Mouse (Mus musculus): ENCODE results near the gene Erbb2. TPM values are rescaled to one million over a fixed set of nuclear protein-coding genes. Genes with fewer than 3 reads are reported as not detected.

Gene Erbb2
- polyA plus RNA-seq, 1 experiment from 2014 or later = 26.9 TPM

DNA sequence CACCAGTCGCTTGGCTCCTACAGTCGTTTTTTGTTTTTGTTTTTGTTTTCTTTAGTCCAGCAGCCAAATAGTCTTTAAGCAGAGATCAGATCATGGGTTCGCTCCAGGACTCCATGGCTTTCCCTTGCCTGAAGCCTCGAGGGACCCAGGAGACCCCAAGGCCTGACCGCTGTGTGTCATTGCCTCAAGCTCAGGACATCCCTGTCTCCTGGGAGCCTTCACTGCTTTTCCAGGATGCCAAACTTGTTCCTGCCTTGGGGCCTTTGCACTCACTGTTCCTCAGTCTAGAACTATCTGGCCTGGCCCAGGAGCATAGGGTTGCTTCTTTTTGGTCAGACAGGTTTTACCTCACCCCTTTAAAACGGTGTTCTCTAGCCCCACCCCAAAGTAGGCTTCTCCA is 5.6 kb upstream of the Erbb2 start:
- WGBS = 74% methylated on average over 6 of the region's 6 CpGs
- no peak overlapping the region for H3K27ac ChIP-seq
- no peak overlapping the region for H3K4me3 ChIP-seq
- no peaks in the 10 kb centered on the region for H3K9me3 ChIP-seq (replicated peaks)
- no peak for ATAC-seq (ENCODE audit: low FRiP score)
- peaks cover 14% of the 10 kb centered on the region for H3K4me1 ChIP-seq
- H3K36me3 ChIP-seq = no peaks in the 10 kb centered on the region
- peaks cover 31% of the 10 kb centered on the region for H3K27me3 ChIP-seq
- H3K4me2 ChIP-seq (replicated peaks) = no peak overlapping the region
- no peak overlapping the region for H3K9ac ChIP-seq

DNA sequence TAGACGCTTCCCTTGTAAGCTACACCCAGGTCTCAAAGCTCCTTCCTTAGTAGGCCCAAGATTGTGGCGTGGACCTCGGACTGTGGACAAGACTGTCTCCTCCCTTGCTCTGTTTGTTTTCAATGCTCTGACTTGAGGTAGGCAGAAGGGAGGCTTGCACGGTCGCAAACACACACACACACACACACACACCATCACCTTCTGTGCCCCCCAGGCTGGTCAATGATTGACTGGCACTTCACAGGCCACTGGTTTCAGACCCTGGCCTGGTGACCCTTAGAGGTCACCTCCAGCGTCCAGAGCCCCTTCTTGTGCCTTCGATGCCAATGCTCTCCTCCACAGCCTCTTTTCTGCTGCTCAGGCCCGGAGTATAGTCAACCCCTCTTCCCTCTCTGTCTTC is 3.4 kb upstream of the Erbb2 start:
- Histone ChIP-seq H3K27me3 (peaks cover 31% of the 10 kb centered on the region), H3K4me2 (replicated peaks) (peak overlapping the region; percentile 38), H3K4me3 (no peak overlapping the region), H3K9ac (peak overlapping the region; percentile 24), H3K4me1 (peaks cover 35% of the 10 kb centered on the region), H3K9me3 (replicated peaks) (no peaks in the 10 kb centered on the region), H3K36me3 (no peaks in the 10 kb centered on the region), H3K27ac (peak overlapping the region; percentile 32; the same call in 1 of the 2 replicates)
- WGBS = 41% methylated on average over 8 of the region's 8 CpGs
- no peak for ATAC-seq (ENCODE audit: low FRiP score)

DNA sequence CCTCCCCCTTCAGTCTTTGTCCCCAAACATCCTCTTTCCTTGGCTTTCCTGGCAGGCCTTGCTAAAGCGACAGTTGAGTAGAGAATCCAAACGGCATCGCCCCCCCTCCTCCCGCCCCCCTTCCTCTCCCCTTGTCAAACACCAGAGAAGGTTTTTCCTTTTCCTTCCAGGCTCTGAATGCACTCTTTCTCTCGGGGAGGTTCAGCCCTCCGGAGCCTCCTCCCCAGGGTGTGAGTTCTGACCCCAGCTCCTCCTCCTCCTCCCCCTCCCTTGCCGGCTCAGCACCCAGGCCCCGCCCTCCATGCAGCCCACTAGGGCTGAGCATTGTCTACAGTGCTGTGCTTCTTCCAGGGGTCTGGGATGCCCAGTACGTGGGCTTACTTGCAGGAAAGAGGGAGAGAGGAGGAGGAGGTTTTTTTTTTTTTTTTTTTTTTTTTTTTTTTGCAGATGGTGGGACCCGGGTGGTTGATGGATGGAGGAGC is 2.9 kb upstream of the Erbb2 start:
- 6% methylated on average over 9 of the region's 10 CpGs for WGBS

DNA sequence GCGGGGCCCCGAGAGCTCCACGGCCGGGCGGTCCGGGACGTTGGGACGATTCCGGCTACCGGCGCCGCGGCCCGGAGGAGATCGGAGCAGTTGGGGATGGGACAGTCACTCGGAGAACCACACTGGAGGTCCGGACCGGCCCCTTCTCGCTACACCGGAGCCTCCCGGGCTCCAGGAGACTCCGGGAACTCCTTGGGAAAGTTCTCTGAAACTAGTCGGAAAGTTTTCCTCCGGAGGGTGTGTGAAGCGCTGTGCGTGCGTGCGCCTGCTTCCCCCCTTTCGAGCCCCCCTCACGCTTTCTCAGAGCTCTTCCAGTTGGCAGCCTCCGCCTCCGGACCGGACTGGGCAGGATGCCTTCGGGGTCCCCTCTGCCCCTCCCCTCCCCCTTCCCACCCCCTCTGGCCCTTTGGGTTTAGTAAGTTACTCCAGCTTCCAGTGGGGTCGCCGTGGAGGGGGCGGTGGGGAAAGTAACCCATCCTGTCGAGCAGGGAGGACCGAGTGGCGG is 579 bp downstream of the Erbb2 start:
- Histone ChIP-seq H3K4me1 (peaks cover 40% of the 10 kb centered on the region), H3K4me3 (peak overlapping the region; percentile 77), H3K27me3 (peaks cover 33% of the 10 kb centered on the region), H3K9me3 (replicated peaks) (no peaks in the 10 kb centered on the region), H3K9ac (peak overlapping the region; percentile 87), H3K36me3 (no peaks in the 10 kb centered on the region), H3K4me2 (replicated peaks) (peak overlapping the region; percentile 97), H3K27ac (peak overlapping the region; percentile 79)
- peak; percentile 60 for ATAC-seq (ENCODE audit: low FRiP score)
- 0% methylated on average over 38 of the region's 40 CpGs for WGBS

More for the DNA sequence above, 2.9 kb upstream of the Erbb2 start:
- peaks cover 30% of the 10 kb centered on the region for H3K27me3 ChIP-seq
- peaks cover 40% of the 10 kb centered on the region for H3K4me1 ChIP-seq
- no peaks in the 10 kb centered on the region for H3K9me3 ChIP-seq (replicated peaks)
- 0 out of 2 replicates have a peak overlapping the region, but pooled peaks have one; percentile 32 for H3K27ac ChIP-seq
- H3K4me2 ChIP-seq (replicated peaks) = peak overlapping the region; percentile 38
- peak overlapping the region; percentile 24 for H3K9ac ChIP-seq
- H3K4me3 ChIP-seq = no peak overlapping the region
- peak; percentile 71 for ATAC-seq (ENCODE audit: low FRiP score)
- no peaks in the 10 kb centered on the region for H3K36me3 ChIP-seq

DNA sequence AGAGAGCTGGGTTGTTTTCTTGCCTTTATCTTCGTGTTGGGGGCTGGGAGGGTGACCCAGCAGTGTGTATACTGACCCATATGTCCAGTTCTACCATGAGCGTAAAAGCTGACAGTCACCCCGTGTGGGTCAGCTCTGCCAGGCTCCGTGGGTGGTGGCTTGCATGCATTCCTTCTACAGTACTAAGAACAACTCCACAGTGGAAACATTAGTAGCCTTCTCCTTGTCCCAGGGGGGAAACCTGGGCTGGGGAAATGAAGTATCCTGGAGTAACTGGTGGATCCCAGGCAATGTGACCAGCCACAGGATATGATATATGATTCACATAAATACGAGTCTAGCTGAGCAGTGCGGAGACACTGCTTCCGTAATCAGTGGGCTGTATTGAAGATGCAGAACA is 1.5 kb downstream of the Erbb2 start:
- Histone ChIP-seq H3K27me3 (peaks cover 33% of the 10 kb centered on the region), H3K27ac (no peak overlapping the region), H3K4me1 (peaks cover 39% of the 10 kb centered on the region), H3K9ac (no peak overlapping the region; the same call in none of the 2 replicates), H3K4me3 (peak overlapping the region; percentile 77), H3K9me3 (replicated peaks) (no peaks in the 10 kb centered on the region), H3K36me3 (no peaks in the 10 kb centered on the region), H3K4me2 (replicated peaks) (peak overlapping the region; percentile 97)
- 16% methylated on average over 7 of the region's 7 CpGs for WGBS
- ATAC-seq (ENCODE audit: low FRiP score) = no peak

DNA sequence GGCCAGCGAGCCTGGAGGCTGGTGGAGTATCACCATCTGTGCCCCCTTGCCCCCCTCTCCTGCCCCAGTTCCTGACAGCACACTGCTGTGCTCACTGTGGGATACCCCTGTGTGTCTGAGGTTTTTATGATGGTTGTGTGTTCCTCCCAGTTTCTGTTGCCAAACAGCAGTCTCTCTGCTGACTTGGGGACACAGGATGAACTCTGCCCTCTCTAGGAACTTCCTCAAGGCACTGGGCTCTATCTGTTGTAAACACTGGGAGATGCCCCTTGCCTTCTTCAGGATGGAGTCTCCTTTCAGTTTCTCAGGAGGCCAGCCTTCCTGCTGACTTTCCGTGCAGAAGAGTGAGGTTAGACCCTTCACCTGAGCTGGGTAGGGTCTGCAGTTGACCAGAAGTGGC is 1.9 kb downstream of the Erbb2 start:
- H3K4me3 ChIP-seq = peak overlapping the region; percentile 77; the same call in 1 of the 2 replicates
- ATAC-seq (ENCODE audit: low FRiP score) = no peak
- WGBS = 13% methylated on average over 2 of the region's 2 CpGs
- H3K27me3 ChIP-seq = peaks cover 33% of the 10 kb centered on the region
- H3K9me3 ChIP-seq (replicated peaks) = no peaks in the 10 kb centered on the region
- no peaks in the 10 kb centered on the region for H3K36me3 ChIP-seq
- H3K9ac ChIP-seq = no peak overlapping the region; the same call in 1 of the 2 replicates
- peak overlapping the region; percentile 97 for H3K4me2 ChIP-seq (replicated peaks)
- H3K4me1 ChIP-seq = peaks cover 34% of the 10 kb centered on the region
- H3K27ac ChIP-seq = no peak overlapping the region

DNA sequence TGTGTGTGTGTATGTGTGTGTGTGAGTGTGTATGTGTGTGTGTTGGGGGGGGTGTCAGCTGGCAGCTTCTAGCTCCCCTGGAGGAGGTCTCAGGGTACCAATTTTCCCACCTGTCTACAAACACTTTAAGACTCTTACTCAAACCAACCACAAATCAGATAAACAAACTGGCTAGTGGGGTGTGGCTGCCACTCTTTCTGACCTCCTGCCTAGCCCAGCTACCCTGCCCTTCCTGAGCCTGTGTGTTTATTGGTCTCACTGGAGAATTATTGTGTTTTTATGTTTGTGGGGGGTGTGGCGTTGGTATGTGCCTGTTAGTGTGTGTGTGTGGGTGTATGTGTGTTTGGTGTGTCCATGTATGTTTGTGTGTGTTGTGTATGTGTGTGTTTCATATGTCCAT is 4.8 kb downstream of the Erbb2 start:
- no peaks in the 10 kb centered on the region for H3K36me3 ChIP-seq
- H3K4me1 ChIP-seq = peaks cover 21% of the 10 kb centered on the region
- H3K4me3 ChIP-seq = no peak overlapping the region
- no peak for ATAC-seq (ENCODE audit: low FRiP score)
- 83% methylated on average over 1 of the region's 1 CpGs for WGBS
- peaks cover 13% of the 10 kb centered on the region for H3K27me3 ChIP-seq
- H3K9ac ChIP-seq = no peak overlapping the region
- H3K27ac ChIP-seq = no peak overlapping the region
- H3K4me2 ChIP-seq (replicated peaks) = no peak overlapping the region
- H3K9me3 ChIP-seq (replicated peaks) = no peaks in the 10 kb centered on the region

DNA sequence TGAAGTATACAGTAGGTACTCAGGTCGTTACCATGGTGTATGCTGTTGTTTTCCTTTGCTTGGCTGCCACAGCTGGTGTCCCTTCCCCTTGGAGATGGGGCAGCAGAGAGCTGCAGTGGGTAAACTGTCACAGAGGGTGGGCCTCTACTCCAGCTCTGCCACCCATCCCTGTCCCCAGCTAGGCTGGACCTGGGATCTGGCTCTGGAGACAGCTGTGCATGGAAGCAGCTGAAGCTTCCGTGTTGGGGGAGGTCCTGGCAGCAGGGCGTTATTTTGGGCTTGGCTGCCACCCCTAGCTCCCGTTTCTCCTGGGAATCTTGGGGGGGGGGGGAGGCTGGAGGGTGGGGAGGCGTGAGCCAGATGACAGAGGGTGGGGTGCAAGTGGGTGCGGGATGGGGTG is 6.0 kb downstream of the Erbb2 start:
- ATAC-seq (ENCODE audit: low FRiP score) = no peak
- 69% methylated on average over 6 of the region's 6 CpGs for WGBS

DNA sequence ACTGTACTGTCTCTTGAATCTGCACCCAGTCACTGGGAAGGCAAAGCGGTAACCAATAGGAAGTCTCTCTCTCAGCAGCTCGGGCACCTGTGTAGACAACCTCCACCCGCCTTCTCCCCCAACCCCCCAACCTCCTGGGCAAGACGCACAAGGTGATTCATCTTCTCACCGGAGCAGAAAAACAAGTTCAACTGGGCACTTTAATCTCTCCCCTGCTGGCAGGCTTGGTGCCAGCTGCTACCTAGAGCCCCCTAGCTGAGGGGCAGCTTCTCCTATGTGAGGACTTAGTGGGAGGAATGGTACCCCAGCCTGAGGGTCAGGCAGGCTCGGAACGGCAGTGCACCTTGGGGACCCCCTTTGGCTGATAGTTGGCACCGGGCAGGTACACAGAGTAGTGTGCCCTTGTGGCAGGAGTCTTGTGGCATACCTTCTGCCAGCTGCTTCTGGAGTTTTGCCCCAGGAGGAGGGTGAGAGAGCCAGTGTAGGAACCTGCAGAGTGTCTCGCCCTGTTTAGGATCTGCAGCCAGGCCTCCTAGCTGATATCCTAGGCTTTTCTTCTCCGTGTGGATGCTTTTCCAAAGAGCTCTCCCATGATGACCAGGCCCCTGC is 6.8 kb downstream of the Erbb2 start:
- Histone ChIP-seq H3K27ac (no peak overlapping the region), H3K36me3 (peaks cover 9% of the 10 kb centered on the region; the same call in 1 of the 2 replicates), H3K4me2 (replicated peaks) (no peak overlapping the region), H3K9me3 (replicated peaks) (no peaks in the 10 kb centered on the region), H3K9ac (no peak overlapping the region), H3K27me3 (peaks cover 2% of the 10 kb centered on the region; the same call in 1 of the 2 replicates), H3K4me3 (no peak overlapping the region), H3K4me1 (peaks cover 4% of the 10 kb centered on the region)
- no peak for ATAC-seq (ENCODE audit: low FRiP score)
- 81% methylated on average over 10 of the region's 10 CpGs for WGBS

More for the DNA sequence above, 6.0 kb downstream of the Erbb2 start:
- Histone ChIP-seq H3K27me3 (peaks cover 2% of the 10 kb centered on the region; the same call in 1 of the 2 replicates), H3K27ac (no peak overlapping the region), H3K4me3 (no peak overlapping the region), H3K4me2 (replicated peaks) (no peak overlapping the region), H3K9ac (no peak overlapping the region; the same call in 1 of the 2 replicates), H3K4me1 (peaks cover 11% of the 10 kb centered on the region), H3K36me3 (peaks cover 9% of the 10 kb centered on the region; the same call in 1 of the 2 replicates), H3K9me3 (replicated peaks) (no peaks in the 10 kb centered on the region)

DNA sequence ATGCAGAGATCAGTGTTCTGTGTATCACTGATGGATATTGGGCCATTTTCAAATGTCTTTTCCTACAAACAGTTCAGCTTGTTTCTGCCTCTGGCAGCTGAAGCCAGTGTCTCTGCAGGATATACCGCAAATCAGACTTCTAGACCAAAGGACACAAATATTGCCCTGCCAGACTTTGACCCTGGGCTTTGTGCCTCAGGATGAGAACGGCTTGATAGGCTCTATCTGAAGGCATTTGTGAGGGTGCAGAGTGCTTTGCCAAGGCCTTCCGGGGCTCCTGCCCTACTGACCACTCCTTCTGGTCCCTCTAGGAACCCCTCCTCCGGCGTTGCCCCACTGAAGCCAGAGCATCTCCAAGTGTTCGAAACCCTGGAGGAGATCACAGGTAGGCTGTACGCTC is 14.3 kb downstream of the Erbb2 start:
- no peak overlapping the region for H3K27ac ChIP-seq
- H3K4me3 ChIP-seq = no peak overlapping the region
- H3K9me3 ChIP-seq (replicated peaks) = no peaks in the 10 kb centered on the region
- ATAC-seq (ENCODE audit: low FRiP score) = no peak
- peaks cover 13% of the 10 kb centered on the region; the same call in 1 of the 2 replicates for H3K36me3 ChIP-seq
- WGBS = 93% methylated on average over 7 of the region's 7 CpGs
- H3K9ac ChIP-seq = no peak overlapping the region
- no peaks in the 10 kb centered on the region for H3K4me1 ChIP-seq
- H3K4me2 ChIP-seq (replicated peaks) = no peak overlapping the region
- no peaks in the 10 kb centered on the region for H3K27me3 ChIP-seq

DNA sequence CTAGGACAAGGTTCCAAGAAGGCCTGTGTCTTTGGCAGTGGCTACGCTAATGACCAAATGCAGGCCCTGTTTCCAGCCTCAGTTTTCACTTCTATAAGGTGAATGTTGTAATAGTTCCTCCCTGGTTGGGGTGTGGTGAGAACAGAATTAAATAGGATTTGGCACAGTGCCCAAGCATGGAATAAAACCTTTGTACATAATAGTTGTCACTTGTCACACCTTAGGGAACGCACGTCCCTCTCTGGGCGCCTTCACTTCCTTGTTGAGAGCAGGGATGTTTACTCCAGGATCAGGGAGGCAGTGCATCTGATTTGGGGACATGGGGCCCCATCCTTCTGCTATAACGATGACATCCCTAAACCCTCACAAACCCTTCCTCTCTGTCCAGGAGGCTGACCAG is 16.2 kb downstream of the Erbb2 start:
- 90% methylated on average over 5 of the region's 5 CpGs for WGBS
- Histone ChIP-seq H3K9ac (no peak overlapping the region), H3K4me2 (replicated peaks) (no peak overlapping the region), H3K36me3 (peaks cover 11% of the 10 kb centered on the region), H3K9me3 (replicated peaks) (no peaks in the 10 kb centered on the region), H3K4me1 (no peaks in the 10 kb centered on the region), H3K27me3 (no peaks in the 10 kb centered on the region), H3K27ac (no peak overlapping the region), H3K4me3 (no peak overlapping the region)
- ATAC-seq (ENCODE audit: low FRiP score) = no peak

DNA sequence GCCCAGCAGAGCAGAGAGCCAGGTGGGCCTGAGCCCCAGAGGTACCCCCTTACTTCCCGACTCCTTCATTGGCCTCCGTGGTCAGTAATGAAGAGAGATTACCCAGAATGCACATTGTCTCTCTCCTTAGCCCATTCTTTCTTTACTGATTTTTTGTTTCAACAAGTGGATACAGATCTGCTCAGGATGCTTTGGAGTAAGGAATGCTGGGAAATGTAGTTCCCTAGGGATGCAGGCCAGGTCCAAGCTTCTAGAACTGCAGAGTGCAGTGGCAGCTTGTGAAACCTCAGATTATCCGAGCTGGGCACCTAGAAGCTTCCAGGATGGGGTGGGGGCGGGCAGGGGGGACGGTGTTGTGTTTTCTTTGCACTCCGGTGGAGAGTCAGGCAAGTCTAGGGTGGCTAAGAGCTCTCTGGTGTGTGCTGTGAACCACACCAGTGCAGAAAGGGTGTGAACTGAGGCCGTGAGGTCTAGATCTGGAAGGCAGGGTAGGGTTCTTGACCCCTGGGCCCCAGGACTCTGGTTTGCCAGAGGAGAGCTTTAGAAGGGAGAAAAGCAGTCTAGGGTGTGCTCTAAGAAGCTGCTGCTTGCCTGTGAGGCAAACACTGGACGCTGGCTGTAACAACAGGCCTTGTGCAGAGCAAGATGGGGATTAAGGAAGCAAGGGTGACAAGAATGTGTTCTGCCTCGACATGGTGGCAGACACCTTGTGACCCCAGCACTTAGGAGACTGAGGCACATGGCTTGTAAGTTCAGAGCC is 19.7 kb downstream of the Erbb2 start:
- no peak for ATAC-seq (ENCODE audit: low FRiP score)
- WGBS = 84% methylated on average over 9 of the region's 9 CpGs

More for the DNA sequence above, 19.7 kb downstream of the Erbb2 start:
- H3K4me2 ChIP-seq (replicated peaks) = no peak overlapping the region
- no peak overlapping the region for H3K4me3 ChIP-seq
- no peak overlapping the region for H3K27ac ChIP-seq
- H3K36me3 ChIP-seq = peaks cover 37% of the 10 kb centered on the region
- H3K9ac ChIP-seq = no peak overlapping the region
- H3K9me3 ChIP-seq (replicated peaks) = no peaks in the 10 kb centered on the region
- no peaks in the 10 kb centered on the region for H3K27me3 ChIP-seq
- H3K4me1 ChIP-seq = no peaks in the 10 kb centered on the region
